Mouse (Mus musculus): ENCODE measurements at regions not wholly inside any gene's neighbourhood (a gene's known extent, or its start where the extent isn't known, plus 50 kb on each side); places are given as distances from the start of the nearest gene placed in this dataset.

DNA sequence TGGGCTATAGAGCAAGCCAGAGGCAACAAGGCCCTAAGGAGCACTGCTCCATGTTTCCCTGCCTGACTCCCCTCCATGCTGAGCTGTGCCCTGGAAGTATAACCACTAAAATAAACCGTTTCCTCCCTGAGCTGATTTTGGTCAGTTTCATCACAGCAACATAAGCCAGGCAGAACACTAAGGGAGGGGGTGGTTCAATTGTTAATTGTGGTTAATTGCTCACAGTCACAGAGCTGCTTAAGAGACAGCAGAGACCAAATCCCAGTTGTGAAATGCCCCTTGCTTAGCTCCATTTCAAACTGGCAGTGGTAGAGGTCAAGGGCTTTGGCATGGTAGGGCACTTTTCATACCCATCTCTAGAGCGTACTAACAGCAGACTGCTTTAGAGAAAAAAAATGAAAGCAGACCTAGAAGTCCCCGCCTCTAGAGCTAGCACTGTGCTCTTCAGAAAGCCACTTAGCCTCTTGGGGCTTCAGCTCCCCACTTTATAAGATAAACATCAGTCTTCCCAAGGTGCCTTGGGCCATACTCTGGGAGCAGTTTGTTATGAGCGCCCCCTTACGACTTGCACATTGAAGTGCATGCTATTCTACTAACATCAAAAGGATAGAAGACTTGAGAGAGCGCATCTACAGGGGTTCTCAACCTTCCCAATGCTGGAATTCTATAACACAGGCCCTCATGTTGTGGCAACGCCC is 380.3 kb upstream of the Zfp703 start:
- TF ChIP-seq CTCF (IDR thresholded peaks at IDR 0.05; ENCODE audit: low read depth, low read length): no peak
- TF ChIP-seq POLR2A (IDR thresholded peaks at IDR 0.05; ENCODE audit: insufficient read depth, low read length): no peak
- TF ChIP-seq EP300 (IDR thresholded peaks at IDR 0.05; ENCODE audit: insufficient read depth, low read depth, low read length): no peak
- H3K27ac ChIP-seq (ENCODE audit: insufficient read depth, low read length): no peak overlapping the region
- H3K9me3 ChIP-seq (replicated peaks; ENCODE audit: control insufficient read depth, insufficient read depth, low read length, poor library complexity, severe bottlenecking): no peaks in the 10 kb centered on the region; the same call in 1 of the 2 replicates
- no peaks in the 10 kb centered on the region for H3K4me1 ChIP-seq (ENCODE audit: control insufficient read depth, insufficient read depth, low read length)
- no peak overlapping the region for H3K9ac ChIP-seq (ENCODE audit: low read depth, poor library complexity, severe bottlenecking)
- peaks cover 2% of the 10 kb centered on the region; the same call in 1 of the 2 replicates for H3K27me3 ChIP-seq (ENCODE audit: control insufficient read depth, insufficient read depth, low read length, poor library complexity, severe bottlenecking)
- H3K36me3 ChIP-seq (ENCODE audit: control insufficient read depth, insufficient read depth, low read length, poor library complexity, severe bottlenecking): no peaks in the 10 kb centered on the region
- H3K4me3 ChIP-seq (ENCODE audit: low read depth, low read length): no peak overlapping the region

DNA sequence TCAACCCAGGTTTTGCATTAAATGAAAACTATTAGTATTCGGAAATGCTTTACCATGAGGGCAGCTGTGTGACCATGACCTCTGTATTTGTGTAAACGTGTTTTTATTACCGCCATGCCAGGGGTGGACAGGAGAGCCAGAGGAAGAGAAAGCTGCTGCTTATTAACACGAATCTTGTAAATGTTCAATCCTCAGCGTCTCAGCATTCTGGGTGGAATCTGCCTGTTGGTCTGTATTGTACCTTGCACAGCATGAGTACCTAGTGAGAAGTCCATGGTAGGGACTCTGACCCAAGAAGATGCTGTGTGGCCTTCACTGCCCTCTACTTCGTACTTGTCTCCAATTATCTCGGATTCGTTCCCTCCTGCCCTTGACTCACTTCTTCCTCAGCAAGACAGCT is 378.6 kb upstream of the Zfp703 start:
- TF ChIP-seq EP300 (IDR thresholded peaks at IDR 0.05; ENCODE audit: insufficient read depth, low read depth, low read length): no peak
- no peak for TF ChIP-seq POLR2A (IDR thresholded peaks at IDR 0.05; ENCODE audit: insufficient read depth, low read length)
- no peak for TF ChIP-seq CTCF (IDR thresholded peaks at IDR 0.05; ENCODE audit: low read depth, low read length)
- Histone ChIP-seq H3K4me3 (ENCODE audit: low read depth, low read length) (no peak overlapping the region), H3K36me3 (ENCODE audit: control insufficient read depth, insufficient read depth, low read length, poor library complexity, severe bottlenecking) (no peaks in the 10 kb centered on the region), H3K9ac (ENCODE audit: low read depth, poor library complexity, severe bottlenecking) (no peak overlapping the region), H3K27me3 (ENCODE audit: control insufficient read depth, insufficient read depth, low read length, poor library complexity, severe bottlenecking) (peaks cover 2% of the 10 kb centered on the region; the same call in 1 of the 2 replicates), H3K4me1 (ENCODE audit: control insufficient read depth, insufficient read depth, low read length) (no peaks in the 10 kb centered on the region), H3K27ac (ENCODE audit: insufficient read depth, low read length) (no peak overlapping the region), H3K9me3 (replicated peaks; ENCODE audit: control insufficient read depth, insufficient read depth, low read length, poor library complexity, severe bottlenecking) (no peaks in the 10 kb centered on the region; the same call in 1 of the 2 replicates)

DNA sequence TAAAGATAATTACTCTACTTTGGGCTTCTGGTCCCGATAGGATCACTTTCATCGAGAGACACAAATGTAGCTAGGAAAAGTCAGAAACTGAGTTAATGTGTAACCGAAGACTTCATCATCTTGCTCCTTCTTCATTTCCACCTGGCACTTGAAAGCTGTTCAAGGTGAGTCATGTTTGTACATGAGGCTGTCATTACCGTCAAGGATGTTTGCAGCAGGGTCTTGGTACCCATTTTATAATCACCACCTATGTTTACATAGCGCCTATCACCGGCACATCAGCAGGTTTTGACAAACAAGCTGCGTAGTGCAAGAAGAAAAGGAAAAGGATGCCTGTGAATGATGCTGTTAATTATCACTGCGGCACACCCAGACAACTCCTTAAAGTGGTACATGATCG is 377.0 kb upstream of the Zfp703 start:
- H3K27me3 ChIP-seq (ENCODE audit: control insufficient read depth, insufficient read depth, low read length, poor library complexity, severe bottlenecking): no peaks in the 10 kb centered on the region; the same call in 1 of the 2 replicates
- no peak overlapping the region for H3K4me3 ChIP-seq (ENCODE audit: low read depth, low read length)
- H3K36me3 ChIP-seq (ENCODE audit: control insufficient read depth, insufficient read depth, low read length, poor library complexity, severe bottlenecking): no peaks in the 10 kb centered on the region
- H3K9ac ChIP-seq (ENCODE audit: low read depth, poor library complexity, severe bottlenecking): no peak overlapping the region
- no peak overlapping the region for H3K27ac ChIP-seq (ENCODE audit: insufficient read depth, low read length)
- TF ChIP-seq EP300 (IDR thresholded peaks at IDR 0.05; ENCODE audit: insufficient read depth, low read depth, low read length): no peak
- no peaks in the 10 kb centered on the region for H3K4me1 ChIP-seq (ENCODE audit: control insufficient read depth, insufficient read depth, low read length)
- no peaks in the 10 kb centered on the region for H3K9me3 ChIP-seq (replicated peaks; ENCODE audit: control insufficient read depth, insufficient read depth, low read length, poor library complexity, severe bottlenecking)

DNA sequence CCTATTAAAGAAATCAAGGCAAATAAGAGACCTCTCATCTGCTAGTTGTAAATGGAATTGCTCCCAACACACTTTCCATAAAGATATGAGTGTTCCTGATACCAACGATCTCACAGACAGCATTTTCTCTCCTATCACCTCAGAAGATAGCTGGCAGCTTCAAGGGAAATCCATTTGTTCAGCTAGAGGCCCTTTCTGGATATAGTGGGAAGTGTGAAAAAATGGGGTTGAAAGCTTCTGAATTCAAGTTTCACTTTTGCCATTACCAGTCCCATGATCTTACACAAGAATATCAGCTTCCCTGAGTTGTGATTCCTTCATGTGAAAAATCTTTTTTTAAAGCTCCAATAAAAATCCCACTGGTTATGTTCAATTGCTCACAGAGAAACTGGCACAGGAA is 369.1 kb upstream of the Zfp703 start:
- no peak overlapping the region for H3K9ac ChIP-seq (ENCODE audit: low read depth, poor library complexity, severe bottlenecking)
- H3K4me3 ChIP-seq (ENCODE audit: low read depth, low read length): no peak overlapping the region
- H3K27ac ChIP-seq (ENCODE audit: insufficient read depth, low read length): no peak overlapping the region
- H3K9me3 ChIP-seq (replicated peaks; ENCODE audit: control insufficient read depth, insufficient read depth, low read length, poor library complexity, severe bottlenecking): peaks cover 14% of the 10 kb centered on the region; the same call in 1 of the 2 replicates
- H3K4me1 ChIP-seq (ENCODE audit: control insufficient read depth, insufficient read depth, low read length): no peaks in the 10 kb centered on the region
- H3K27me3 ChIP-seq (ENCODE audit: control insufficient read depth, insufficient read depth, low read length, poor library complexity, severe bottlenecking): no peaks in the 10 kb centered on the region
- TF ChIP-seq EP300 (IDR thresholded peaks at IDR 0.05; ENCODE audit: insufficient read depth, low read depth, low read length) (no peak), CTCF (IDR thresholded peaks at IDR 0.05; ENCODE audit: low read depth, low read length) (no peak), POLR2A (IDR thresholded peaks at IDR 0.05; ENCODE audit: insufficient read depth, low read length) (no peak)
- no peaks in the 10 kb centered on the region for H3K36me3 ChIP-seq (ENCODE audit: control insufficient read depth, insufficient read depth, low read length, poor library complexity, severe bottlenecking)

DNA sequence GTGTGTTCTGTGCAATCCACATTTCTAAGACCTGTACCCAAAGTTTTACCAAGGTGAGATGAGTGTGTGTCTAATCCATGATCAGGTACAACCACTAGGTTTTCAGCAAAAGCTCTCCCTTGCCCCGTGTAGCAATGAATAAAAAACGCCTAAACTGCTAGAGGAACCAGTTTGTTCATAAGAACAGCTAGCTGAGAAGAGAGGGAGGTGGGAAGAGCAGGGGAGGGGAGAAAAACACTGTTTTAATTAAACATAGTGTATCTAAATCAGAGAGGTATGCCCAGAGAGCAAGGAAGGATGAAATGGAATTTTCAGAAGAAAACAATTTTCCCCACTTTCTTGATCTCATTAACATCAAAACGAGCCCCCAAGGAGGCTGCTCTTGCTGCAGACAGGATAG is 368.5 kb upstream of the Zfp703 start:
- Histone ChIP-seq H3K9me3 (replicated peaks; ENCODE audit: control insufficient read depth, insufficient read depth, low read length, poor library complexity, severe bottlenecking) (peaks cover 14% of the 10 kb centered on the region; the same call in 1 of the 2 replicates), H3K27ac (ENCODE audit: insufficient read depth, low read length) (no peak overlapping the region), H3K9ac (ENCODE audit: low read depth, poor library complexity, severe bottlenecking) (no peak overlapping the region), H3K4me1 (ENCODE audit: control insufficient read depth, insufficient read depth, low read length) (no peaks in the 10 kb centered on the region), H3K4me3 (ENCODE audit: low read depth, low read length) (no peak overlapping the region), H3K27me3 (ENCODE audit: control insufficient read depth, insufficient read depth, low read length, poor library complexity, severe bottlenecking) (no peaks in the 10 kb centered on the region), H3K36me3 (ENCODE audit: control insufficient read depth, insufficient read depth, low read length, poor library complexity, severe bottlenecking) (no peaks in the 10 kb centered on the region)
- no peak for TF ChIP-seq EP300 (IDR thresholded peaks at IDR 0.05; ENCODE audit: insufficient read depth, low read depth, low read length)
- TF ChIP-seq POLR2A (IDR thresholded peaks at IDR 0.05; ENCODE audit: insufficient read depth, low read length): no peak
- no peak for TF ChIP-seq CTCF (IDR thresholded peaks at IDR 0.05; ENCODE audit: low read depth, low read length)

DNA sequence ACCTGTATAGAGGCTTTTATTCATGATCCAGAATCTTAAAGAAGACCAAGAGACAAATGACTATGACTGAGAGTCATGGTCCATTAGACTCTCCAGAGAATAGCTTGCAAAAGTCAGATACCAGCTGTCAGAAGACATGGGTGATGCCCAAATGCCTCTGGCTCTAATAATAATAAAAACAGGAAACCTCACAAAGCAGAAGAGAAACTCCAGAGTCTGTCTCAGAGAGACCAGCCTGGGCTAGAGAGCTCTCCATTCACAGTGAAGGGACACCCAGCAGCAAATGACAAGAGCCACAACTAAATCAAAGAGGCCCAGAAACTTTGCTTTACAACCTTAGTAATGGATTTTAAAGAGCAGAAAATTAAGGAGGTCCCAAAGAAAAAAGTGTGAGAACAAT is 365.0 kb upstream of the Zfp703 start:
- Histone ChIP-seq H3K36me3 (ENCODE audit: control insufficient read depth, insufficient read depth, low read length, poor library complexity, severe bottlenecking) (no peaks in the 10 kb centered on the region), H3K4me1 (ENCODE audit: control insufficient read depth, insufficient read depth, low read length) (no peaks in the 10 kb centered on the region), H3K27me3 (ENCODE audit: control insufficient read depth, insufficient read depth, low read length, poor library complexity, severe bottlenecking) (no peaks in the 10 kb centered on the region), H3K27ac (ENCODE audit: insufficient read depth, low read length) (no peak overlapping the region), H3K9ac (ENCODE audit: low read depth, poor library complexity, severe bottlenecking) (no peak overlapping the region), H3K9me3 (replicated peaks; ENCODE audit: control insufficient read depth, insufficient read depth, low read length, poor library complexity, severe bottlenecking) (peaks cover 6% of the 10 kb centered on the region; the same call in 1 of the 2 replicates), H3K4me3 (ENCODE audit: low read depth, low read length) (no peak overlapping the region)
- no peak for TF ChIP-seq POLR2A (IDR thresholded peaks at IDR 0.05; ENCODE audit: insufficient read depth, low read length)
- no peak for TF ChIP-seq EP300 (IDR thresholded peaks at IDR 0.05; ENCODE audit: insufficient read depth, low read depth, low read length)
- TF ChIP-seq CTCF (IDR thresholded peaks at IDR 0.05; ENCODE audit: low read depth, low read length): no peak
